Mouse (Mus musculus) midbrain, embryonic 12.5 days (tissue): ENCODE data around the gene Gpatch8. TPM values are rescaled to one million over a fixed set of nuclear protein-coding genes. Genes with fewer than 3 reads are reported as not detected.

Experiments used
- ATAC-seq: fragments of 200-750 bp; cut with Nextera tagmentation; 2 replicates; pipeline ENCODE4 v1.8.0; 2017; ENCODE audit warnings: low read depth, moderate TSS enrichment, moderate library complexity; ENCODE audit not compliant: low FRiP score
- H3K27ac ChIP-seq: fragments of 300-500 bp; sonication (generic); replicated peaks from 2 replicates; pipeline ENCODE4 v1.5.1; 2016; ENCODE audit warnings: mild to moderate bottlenecking
- H3K27me3 ChIP-seq: fragments of 300-500 bp; sonication (generic); 2 replicates; pipeline ENCODE4 v1.6.1; 2016; ENCODE audit warnings: mild to moderate bottlenecking
- H3K36me3 ChIP-seq: fragments of 300-500 bp; sonication (generic); 2 replicates; pipeline ENCODE4 v1.6.1; 2016
- H3K4me1 ChIP-seq: fragments of 300-500 bp; sonication (generic); 2 replicates; pipeline ENCODE4 v1.6.1; 2016
- H3K4me2 ChIP-seq: fragments of 300-500 bp; sonication (generic); replicated peaks from 2 replicates; pipeline ENCODE4 v1.6.1; 2016; ENCODE audit warnings: mild to moderate bottlenecking, moderate library complexity
- H3K4me3 ChIP-seq: fragments of 300-500 bp; sonication (generic); 2 replicates; pipeline ENCODE4 v1.5.1; 2016; ENCODE audit warnings: mild to moderate bottlenecking
- H3K9ac ChIP-seq: fragments of 300-500 bp; sonication (generic); replicated peaks from 2 replicates; pipeline ENCODE4 v1.6.1; 2016; ENCODE audit warnings: mild to moderate bottlenecking, moderate library complexity
- H3K9me3 ChIP-seq: fragments of 300-500 bp; sonication (generic); 2 replicates; pipeline ENCODE4 v1.6.1; 2016; ENCODE audit warnings: mild to moderate bottlenecking
- WGBS: fragments of 180-500 bp; shearing (Covaris S2); methylation state at CpG from one replicate; pipeline ENCODE4 v1.1.7; 2016; 5-methylcytosine and 5-hydroxymethylcytosine counted together
- polyA plus RNA-seq: library from polyadenylated mRNA; unstranded; fragments of >200 nt; fragmentation: Nextera tagmentation; extraction: Ambion mirVana; gene quantifications from 2 replicates; pipeline ENCODE4 v1.2.1, GENCODE M21; 2016

The Gpatch8 gene
- 72.0 and 78.5 TPM in 2 replicates for polyA plus RNA-seq

GRCm38 (mm10) chr11:102556031-102556715 is at the start of gene Gpatch8:
Gene Gpatch8, minus strand, starts transcription at chr11:102556392.
- WGBS = under 1% methylated on average over 41 of the region's 55 CpGs
- Histone ChIP-seq H3K36me3 (0 out of 2 replicates have a peak, but pooled peaks cover 4% of the 10 kb centered on the region), H3K4me1 (peaks cover 21% of the 10 kb centered on the region), H3K27me3 (no peaks in the 10 kb centered on the region), H3K27ac (peak within 1 kb of the TSS; percentile 97), H3K4me2 (peak within 1 kb of the TSS; percentile 74), H3K9ac (peak within 1 kb of the TSS; percentile 97), H3K4me3 (peak within 1 kb of the TSS; percentile 91), H3K9me3 (no peaks in the 10 kb centered on the region)
- peak; percentile 95 for ATAC-seq

- peak; percentile 41 for ATAC-seq
- Histone ChIP-seq H3K4me3 (peak overlapping the region; percentile 88), H3K9me3 (no peaks in the 10 kb centered on the region), H3K27ac (peak overlapping the region; percentile 99), H3K36me3 (no peaks in the 10 kb centered on the region), H3K9ac (peak overlapping the region; percentile 97), H3K27me3 (peaks cover 18% of the 10 kb centered on the region), H3K4me2 (peak overlapping the region; percentile 86), H3K4me1 (peaks cover 38% of the 10 kb centered on the region)
- WGBS = under 1% methylated on average over 72 of the region's 74 CpGs
These were observed 48.8 kb upstream of the Gpatch8 start for GRCm38 (mm10) chr11:102604777-102605552.

- peak; percentile 92 for ATAC-seq
- peak within 1 kb of the TSS; percentile 99 for H3K27ac ChIP-seq
- WGBS = under 1% methylated on average over 30 of the region's 31 CpGs
- peaks cover 14% of the 10 kb centered on the region for H3K27me3 ChIP-seq
- peak within 1 kb of the TSS; percentile 97 for H3K9ac ChIP-seq
- peaks cover 30% of the 10 kb centered on the region for H3K4me1 ChIP-seq
- peak within 1 kb of the TSS; percentile 86 for H3K4me2 ChIP-seq
- no peaks in the 10 kb centered on the region for H3K9me3 ChIP-seq
- no peaks in the 10 kb centered on the region for H3K36me3 ChIP-seq
- peak within 1 kb of the TSS; percentile 88 for H3K4me3 ChIP-seq
These were observed 47.9 kb upstream of the Gpatch8 start, which contains the start of gene Fzd2 for GRCm38 (mm10) chr11:102604010-102604584. Gene Fzd2, plus strand, starts transcription at chr11:102604396.

- peaks cover 8% of the 10 kb centered on the region for H3K27me3 ChIP-seq
- peak overlapping the region; percentile 99 for H3K27ac ChIP-seq
- WGBS = under 1% methylated on average over 10 of the region's 10 CpGs
- peak overlapping the region; percentile 86 for H3K4me2 ChIP-seq
- peak overlapping the region; percentile 88 for H3K4me3 ChIP-seq
- peak overlapping the region; percentile 97 for H3K9ac ChIP-seq
- peak; percentile 72 for ATAC-seq
- peaks cover 23% of the 10 kb centered on the region for H3K4me1 ChIP-seq
- H3K36me3 ChIP-seq = no peaks in the 10 kb centered on the region
- no peaks in the 10 kb centered on the region for H3K9me3 ChIP-seq
These were observed 47.3 kb upstream of the Gpatch8 start for GRCm38 (mm10) chr11:102603496-102603850.

GRCm38 (mm10) chr11:102602816-102603495 is 46.8 kb upstream of the Gpatch8 start:
- H3K4me2 ChIP-seq = peak overlapping the region; percentile 86
- peak overlapping the region; percentile 99 for H3K27ac ChIP-seq
- H3K4me3 ChIP-seq = peak overlapping the region; percentile 88
- WGBS = 1% methylated on average over 13 of the region's 13 CpGs
- H3K4me1 ChIP-seq = peaks cover 18% of the 10 kb centered on the region
- H3K27me3 ChIP-seq = peaks cover 8% of the 10 kb centered on the region
- ATAC-seq = no peak
- H3K9me3 ChIP-seq = no peaks in the 10 kb centered on the region
- H3K9ac ChIP-seq = peak overlapping the region; percentile 97
- no peaks in the 10 kb centered on the region for H3K36me3 ChIP-seq

- no peak overlapping the region for H3K9ac ChIP-seq
- no peak overlapping the region for H3K4me2 ChIP-seq
- H3K27me3 ChIP-seq = peaks cover 3% of the 10 kb centered on the region; the same call in 1 of the 2 replicates
- WGBS = 87% methylated on average over 3 of the region's 3 CpGs
- no peaks in the 10 kb centered on the region for H3K9me3 ChIP-seq
- no peaks in the 10 kb centered on the region for H3K36me3 ChIP-seq
- H3K4me3 ChIP-seq = no peak overlapping the region
- ATAC-seq = no peak
- no peak overlapping the region for H3K27ac ChIP-seq
- H3K4me1 ChIP-seq = peaks cover 25% of the 10 kb centered on the region
These were observed 43.7 kb upstream of the Gpatch8 start for GRCm38 (mm10) chr11:102599912-102600311.

GRCm38 (mm10) chr11:102595341-102595820 is 39.2 kb upstream of the Gpatch8 start:
- H3K36me3 ChIP-seq = no peaks in the 10 kb centered on the region
- no peak overlapping the region for H3K4me3 ChIP-seq
- 0 out of 2 replicates have a peak overlapping the region, but pooled peaks have one; percentile 3 for H3K4me2 ChIP-seq
- peak overlapping the region; percentile 75 for H3K27ac ChIP-seq
- no peak overlapping the region for H3K9ac ChIP-seq
- peaks cover 21% of the 10 kb centered on the region for H3K4me1 ChIP-seq
- H3K9me3 ChIP-seq = no peaks in the 10 kb centered on the region
- no peaks in the 10 kb centered on the region for H3K27me3 ChIP-seq
- WGBS = 0% methylated on average over 3 of the region's 4 CpGs
- 0 out of 2 replicates have a peak, but pooled peaks have one; percentile 19 for ATAC-seq

GRCm38 (mm10) chr11:102587554-102587953 is 31.4 kb upstream of the Gpatch8 start:
- H3K27me3 ChIP-seq = peaks cover 27% of the 10 kb centered on the region
- H3K9ac ChIP-seq = no peak overlapping the region
- no peaks in the 10 kb centered on the region for H3K36me3 ChIP-seq
- WGBS = 68% methylated on average over 3 of the region's 3 CpGs
- no peak overlapping the region for H3K4me2 ChIP-seq
- H3K9me3 ChIP-seq = peaks cover 7% of the 10 kb centered on the region; the same call in 1 of the 2 replicates
- H3K4me1 ChIP-seq = peaks cover 6% of the 10 kb centered on the region
- ATAC-seq = no peak
- no peak overlapping the region for H3K4me3 ChIP-seq
- H3K27ac ChIP-seq = no peak overlapping the region

GRCm38 (mm10) chr11:102586445-102587130 is 30.4 kb upstream of the Gpatch8 start:
- H3K4me3 ChIP-seq = no peak overlapping the region
- WGBS = 87% methylated on average over 4 of the region's 4 CpGs
- ATAC-seq = no peak
- peaks cover 35% of the 10 kb centered on the region for H3K27me3 ChIP-seq
- H3K36me3 ChIP-seq = no peaks in the 10 kb centered on the region
- no peak overlapping the region for H3K27ac ChIP-seq
- H3K4me2 ChIP-seq = no peak overlapping the region
- H3K9me3 ChIP-seq = peaks cover 7% of the 10 kb centered on the region; the same call in 1 of the 2 replicates
- H3K9ac ChIP-seq = no peak overlapping the region
- H3K4me1 ChIP-seq = peaks cover 15% of the 10 kb centered on the region

- Histone ChIP-seq H3K9me3 (peaks cover 7% of the 10 kb centered on the region; the same call in 1 of the 2 replicates), H3K4me3 (no peak overlapping the region), H3K4me1 (peaks cover 44% of the 10 kb centered on the region), H3K36me3 (no peaks in the 10 kb centered on the region), H3K9ac (no peak overlapping the region), H3K4me2 (no peak overlapping the region), H3K27ac (0 out of 2 replicates have a peak overlapping the region, but pooled peaks have one; percentile 80), H3K27me3 (peaks cover 43% of the 10 kb centered on the region)
- WGBS = 13% methylated on average over 5 of the region's 5 CpGs
- ATAC-seq = no peak
These were observed 26.5 kb upstream of the Gpatch8 start for GRCm38 (mm10) chr11:102582736-102583135.
